Mouse (Mus musculus) MEL (cell line): Measurements from ENCODE around the gene Serpina5. TPM values are rescaled to one million over a fixed set of nuclear protein-coding genes. Genes with fewer than 3 reads are reported as not detected.
"Not testable (repeated sequence)": the region's sequence is repeated elsewhere in the genome, so short reads cannot be mapped to it uniquely, and the experiment has no call there.

Experiments used
- DNase-seq: peaks from one replicate; pipeline ENCODE4 v3.0.0; 2011; ENCODE audit warnings: low read depth, low spot score
- H3K27ac ChIP-seq: 2 replicates; pipeline ENCODE4 v1.5.1; 2012; ENCODE audit warnings: low read depth, mild to moderate bottlenecking, control low read depth, low read length, moderate library complexity; ENCODE audit not compliant: control insufficient read depth
- H3K27me3 ChIP-seq, 2 experiments: fragments of 150-350 bp in 1 of 2; sonication (generic) in 1 of 2; 2 replicates each; pipeline ENCODE4 v1.6.1; 2012; ENCODE audit warnings: low read length in 2 of 2, mild to moderate bottlenecking in 2 of 2, improper control_type of control experiment in 1 of 2, moderate library complexity in 1 of 2; ENCODE audit not compliant: insufficient read depth in 2 of 2, control insufficient read depth in 1 of 2
- H3K36me3 ChIP-seq, 2 experiments: 2 replicates each; pipeline ENCODE4 v1.6.1; 2012 to 2014; ENCODE audit warnings: low read length in 2 of 2, improper control_type of control experiment in 1 of 2, inconsistent platforms in 1 of 2, mild to moderate bottlenecking in 1 of 2; ENCODE audit not compliant: insufficient read depth in 2 of 2, control insufficient read depth in 1 of 2
- H3K4me1 ChIP-seq, 2 experiments: fragments of 150-350 bp in 1 of 2; sonication (generic) in 1 of 2; 2 replicates each; pipeline ENCODE4 v1.6.1; 2012; ENCODE audit warnings: low read length in 2 of 2, improper control_type of control experiment in 1 of 2, mild to moderate bottlenecking in 1 of 2; ENCODE audit not compliant: insufficient read depth in 2 of 2, control insufficient read depth in 1 of 2
- H3K4me3 ChIP-seq, 2 experiments: fragments of 150-350 bp in 1 of 2; sonication (generic) in 1 of 2; 2 replicates each; pipeline ENCODE4 v1.5.1; 2012; ENCODE audit warnings: low read depth in 2 of 2, low read length in 2 of 2, mild to moderate bottlenecking in 2 of 2, moderate library complexity in 2 of 2, control low read depth in 1 of 2, improper control_type of control experiment in 1 of 2; ENCODE audit not compliant: control insufficient read depth in 1 of 2, insufficient read depth in 1 of 2
- H3K79me2 ChIP-seq: 2 replicates; pipeline ENCODE4 v1.6.1; 2012; ENCODE audit warnings: mild to moderate bottlenecking, low read length, moderate library complexity; ENCODE audit not compliant: control insufficient read depth, poor library complexity, insufficient read depth
- H3K9ac ChIP-seq: 2 replicates; pipeline ENCODE4 v1.6.1; 2012; ENCODE audit warnings: low read depth, mild to moderate bottlenecking, control low read depth, low read length, moderate library complexity; ENCODE audit not compliant: control insufficient read depth, poor library complexity, severe bottlenecking
- H3K9me3 ChIP-seq: fragments of 150-350 bp; sonication (generic); replicated peaks from 2 replicates; pipeline ENCODE4 v1.6.1; 2012; ENCODE audit warnings: mild to moderate bottlenecking, low read length, improper control_type of control experiment, moderate library complexity; ENCODE audit not compliant: insufficient read depth
- ELF1 ChIP-seq: IDR thresholded peaks from 2 replicates; pipeline ENCODE4 v1.6.1; 2014; ENCODE audit warnings: low read depth, mild to moderate bottlenecking, inconsistent platforms, low read length, improper control_type of control experiment, moderate library complexity
- GABPA ChIP-seq: IDR thresholded peaks from 2 replicates; pipeline ENCODE4 v1.6.1; 2012; ENCODE audit warnings: low read depth, mild to moderate bottlenecking, inconsistent platforms, low read length, improper control_type of control experiment, moderate library complexity
- GATA1 ChIP-seq: IDR thresholded peaks from 2 replicates; pipeline ENCODE4 v1.6.1; 2011; ENCODE audit warnings: low read depth, low read length, improper control_type of control experiment
- JUND ChIP-seq: IDR thresholded peaks from 2 replicates; pipeline ENCODE4 v1.6.1; 2011; ENCODE audit warnings: low read depth, mild to moderate bottlenecking, improper control_type of control experiment, low read length
- KAT2A ChIP-seq: conservative IDR thresholded peaks from 2 replicates; pipeline ENCODE4 v1.6.1; 2012; ENCODE audit warnings: low read depth, low read length, improper control_type of control experiment, inconsistent platforms
- MAFK ChIP-seq: IDR thresholded peaks from 2 replicates; pipeline ENCODE4 v1.6.1; 2011; ENCODE audit warnings: low read depth, mild to moderate bottlenecking, low read length, improper control_type of control experiment, borderline replicate concordance
- MEF2A ChIP-seq: IDR thresholded peaks from 2 replicates; pipeline ENCODE4 v1.6.1; 2014; ENCODE audit warnings: low read depth, mild to moderate bottlenecking, inconsistent platforms, low read length, improper control_type of control experiment; ENCODE audit not compliant: poor library complexity, insufficient replicate concordance, severe bottlenecking; ENCODE audit errors: extremely low read depth
- MYB ChIP-seq: IDR thresholded peaks from 2 replicates; pipeline ENCODE4 v1.6.1; 2011; ENCODE audit warnings: mild to moderate bottlenecking, low read depth, low read length, improper control_type of control experiment
- MYC ChIP-seq: IDR thresholded peaks from 2 replicates; pipeline ENCODE4 v1.6.1; 2011; ENCODE audit warnings: low read depth, mild to moderate bottlenecking, low read length, improper control_type of control experiment, moderate library complexity
- NRF1 ChIP-seq: IDR thresholded peaks from 2 replicates; pipeline ENCODE4 v1.6.1; 2014; ENCODE audit warnings: low read depth, mild to moderate bottlenecking, inconsistent platforms, low read length, improper control_type of control experiment, moderate library complexity; ENCODE audit not compliant: poor library complexity, insufficient read depth, severe bottlenecking
- POLR2AphosphoS5 ChIP-seq: IDR thresholded peaks from 2 replicates; pipeline ENCODE4 v1.6.1; 2012; ENCODE audit warnings: low read depth, borderline replicate concordance, mild to moderate bottlenecking, inconsistent platforms, low read length, moderate library complexity, mixed read lengths
- SIN3A ChIP-seq: IDR thresholded peaks from 2 replicates; pipeline ENCODE4 v1.6.1; 2012; ENCODE audit warnings: low read length, improper control_type of control experiment, inconsistent platforms
- SMC3 ChIP-seq: IDR thresholded peaks from 2 replicates; pipeline ENCODE4 v1.6.1; 2011; ENCODE audit warnings: low read depth, low read length, improper control_type of control experiment
- TCF12 ChIP-seq: IDR thresholded peaks from 2 replicates; pipeline ENCODE4 v1.6.1; 2014; ENCODE audit warnings: low read depth, mild to moderate bottlenecking, inconsistent platforms, low read length, improper control_type of control experiment, moderate library complexity
- USF2 ChIP-seq, 2 experiments: IDR thresholded peaks; 2 replicates each; pipeline ENCODE4 v1.6.1; 2011 to 2012; ENCODE audit warnings: improper control_type of control experiment in 2 of 2, low read length in 2 of 2, borderline replicate concordance in 1 of 2, inconsistent platforms in 1 of 2, low read depth in 1 of 2, mild to moderate bottlenecking in 1 of 2; ENCODE audit not compliant: insufficient read depth in 1 of 2
- ZC3H11A ChIP-seq: IDR thresholded peaks from 2 replicates; pipeline ENCODE4 v1.6.1; 2012; ENCODE audit warnings: low read depth, mild to moderate bottlenecking, inconsistent platforms, low read length, improper control_type of control experiment
- ZKSCAN1 ChIP-seq: IDR thresholded peaks from 2 replicates; pipeline ENCODE4 v1.6.1; 2012; ENCODE audit warnings: low read depth, mild to moderate bottlenecking, inconsistent platforms, low read length, improper control_type of control experiment, moderate library complexity
- ZNF384 ChIP-seq: IDR thresholded peaks from 2 replicates; pipeline ENCODE4 v1.6.1; 2012; ENCODE audit warnings: low read depth, mild to moderate bottlenecking, inconsistent platforms, low read length, improper control_type of control experiment
- polyA plus RNA-seq, 2 experiments: library from polyadenylated mRNA; stranded (reverse) in 1 of 2; unstranded in 1 of 2; fragments of >175 nt in 1 of 2; fragments of >200 nt in 1 of 2; gene quantifications; 2 replicates each; pipeline versions ENCODE4 v1.2.1 to v1.2.4; 2012; ENCODE audit warnings: low replicate concordance in 2 of 2, low read depth in 1 of 2; ENCODE audit not compliant: insufficient read length in 2 of 2, insufficient read depth in 1 of 2, missing spikeins in 1 of 2
- total RNA-seq: library from RNA; depleted of rRNA; stranded (reverse); fragments of 300-350 nt; gene quantifications from 2 replicates; pipeline ENCODE4 v1.2.3, GENCODE M21; 2012

Serpina5 gene
- total and polyA plus RNA-seq, 3 experiments: not detected

GRCm38 (mm10) chr12:104108507-104108906 is 7.6 kb downstream of the Serpina5 start:
- Histone ChIP-seq H3K4me1 (no peaks in the 10 kb centered on the region), H3K36me3 (no peaks in the 10 kb centered on the region), H3K9ac (no peak overlapping the region), H3K79me2 (no peaks in the 10 kb centered on the region), H3K27me3 (no peaks in the 10 kb centered on the region), H3K4me3 (no peak overlapping the region), H3K27ac (no peak overlapping the region), H3K9me3 (no peaks in the 10 kb centered on the region)
- TF ChIP-seq MYC: no peak
- no peak for TF ChIP-seq SMC3
- TF ChIP-seq ELF1: no peak
- TF ChIP-seq GABPA: no peak
- TF ChIP-seq MEF2A: no peak
- no peak for TF ChIP-seq MYB
- no peak for TF ChIP-seq ZKSCAN1
- TF ChIP-seq ZC3H11A: no peak
- no peak for TF ChIP-seq KAT2A
- TF ChIP-seq ZNF384: no peak
- DNase-seq: no peak

GRCm38 (mm10) chr12:104112333-104112732 is 11.4 kb downstream of the Serpina5 start, which contains the start of gene Serpina3a:
TSS of gene Serpina3a (plus strand) at chr12:104112724.
- not testable (repeated sequence) for H3K36me3 ChIP-seq, H3K4me1 ChIP-seq, H3K27ac ChIP-seq, H3K27me3 ChIP-seq, DNase-seq, H3K9me3 ChIP-seq, H3K79me2 ChIP-seq, H3K9ac ChIP-seq, H3K4me3 ChIP-seq

DNA sequence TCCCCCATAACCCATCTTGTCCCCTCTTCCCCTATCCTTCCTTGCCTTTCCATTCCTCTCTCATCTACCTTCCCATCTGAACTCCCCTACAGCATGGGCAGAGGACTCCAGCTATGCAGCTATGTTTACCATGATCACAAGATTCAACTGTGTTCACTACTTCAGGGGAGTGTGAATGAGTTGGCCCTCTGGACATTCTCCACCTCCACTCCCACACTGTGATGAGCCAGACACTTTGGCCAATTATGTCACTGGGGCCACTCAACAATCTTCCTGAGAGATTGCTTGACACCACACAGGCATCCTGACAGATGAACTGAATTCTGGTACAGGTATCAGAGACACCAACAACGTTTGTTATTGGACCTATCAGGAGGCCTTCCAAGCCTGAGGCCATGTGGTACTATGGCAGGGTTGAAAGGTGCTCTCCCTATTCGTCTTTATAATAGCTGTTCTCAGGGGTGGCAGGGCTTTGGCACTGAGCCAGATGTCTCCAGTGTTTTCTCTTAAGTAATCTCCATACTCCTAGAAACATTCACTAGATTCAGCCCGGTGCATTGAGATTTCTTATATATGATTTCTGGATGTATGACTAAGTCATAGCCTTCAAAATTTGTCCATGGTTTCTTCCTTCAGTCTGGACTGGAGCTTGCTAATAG is 14.1 kb downstream of the Serpina5 start:
- no peak for TF ChIP-seq GATA1
- no peak for TF ChIP-seq SIN3A
- no peak for TF ChIP-seq NRF1
- no peak for TF ChIP-seq POLR2AphosphoS5
- no peak for TF ChIP-seq MYC
- TF ChIP-seq TCF12: no peak
- TF ChIP-seq JUND: no peak
- no peak for TF ChIP-seq USF2 (IDR thresholded peaks at IDR 0.05; ENCODE audit: borderline replicate concordance in 1 of 2, insufficient read depth in 1 of 2, low read depth in 1 of 2, low read length in 2 of 2)
- TF ChIP-seq MAFK: no peak
- no peaks in the 10 kb centered on the region for H3K9me3 ChIP-seq
- H3K9ac ChIP-seq: no peak overlapping the region
- H3K27ac ChIP-seq: no peak overlapping the region
- no peaks in the 10 kb centered on the region for H3K79me2 ChIP-seq
- no peaks in the 10 kb centered on the region for H3K4me1 ChIP-seq
- no peaks in the 10 kb centered on the region for H3K27me3 ChIP-seq
- H3K36me3 ChIP-seq: no peaks in the 10 kb centered on the region
- DNase-seq: no peak
- H3K4me3 ChIP-seq: no peak overlapping the region
